Mouse (Mus musculus) limb, embryonic 13.5 days (tissue): ENCODE measurements at regions not wholly inside any gene's neighbourhood (a gene's known extent, or its start where the extent isn't known, plus 50 kb on each side); places are given as distances from the start of the nearest gene placed in this dataset. TPM values are rescaled to one million over a fixed set of nuclear protein-coding genes. Genes with fewer than 3 reads are reported as not detected.

Experiments
- ATAC-seq: fragments of 200-750 bp; cut with Nextera tagmentation; 2 replicates; pipeline ENCODE4 v1.8.0; 2017; ENCODE audit warnings: low read depth, moderate number of reproducible peaks, moderate TSS enrichment; ENCODE audit not compliant: low FRiP score
- H3K27ac ChIP-seq: fragments of 300-500 bp; sonication (generic); 2 replicates; pipeline ENCODE4 v1.5.1; 2015; ENCODE audit warnings: inconsistent platforms, mild to moderate bottlenecking, moderate library complexity
- H3K27me3 ChIP-seq: fragments of 300-500 bp; sonication (generic); 2 replicates; pipeline ENCODE4 v1.6.1; 2015; ENCODE audit warnings: mild to moderate bottlenecking, inconsistent platforms
- H3K36me3 ChIP-seq: fragments of 300-500 bp; sonication (generic); 2 replicates; pipeline ENCODE4 v1.6.1; 2015; ENCODE audit warnings: inconsistent platforms, mild to moderate bottlenecking, moderate library complexity
- H3K4me1 ChIP-seq: fragments of 300-500 bp; sonication (generic); 2 replicates; pipeline ENCODE4 v1.6.1; 2015; ENCODE audit warnings: inconsistent platforms
- H3K4me2 ChIP-seq: fragments of 300-500 bp; sonication (generic); replicated peaks from 2 replicates; pipeline ENCODE4 v1.6.1; 2015; ENCODE audit warnings: inconsistent platforms, mild to moderate bottlenecking, moderate library complexity
- H3K4me3 ChIP-seq: fragments of 300-500 bp; sonication (generic); 2 replicates; pipeline ENCODE4 v1.5.1; 2015; ENCODE audit warnings: moderate library complexity, mild to moderate bottlenecking, inconsistent platforms
- H3K9ac ChIP-seq: fragments of 300-500 bp; sonication (generic); 2 replicates; pipeline ENCODE4 v1.6.1; 2015; ENCODE audit warnings: mild to moderate bottlenecking, inconsistent platforms
- H3K9me3 ChIP-seq: fragments of 300-500 bp; sonication (generic); 2 replicates; pipeline ENCODE4 v1.6.1; 2016; ENCODE audit warnings: inconsistent platforms
- WGBS: fragments of 180-500 bp; shearing (Covaris S2); methylation state at CpG from one replicate; pipeline ENCODE4 v1.1.7; 2015; 5-methylcytosine and 5-hydroxymethylcytosine counted together
- microRNA-seq: library from miRNA; unstranded; fragments of <30 nt; microRNA quantifications from one replicate; pipeline ENCODE4, GENCODE M21; 2016

GRCm38 (mm10) chr8:36031966-36032719 lies 266.6 kb downstream of the Gm19410 start:
- H3K9ac ChIP-seq: no peak overlapping the region
- no peaks in the 10 kb centered on the region for H3K9me3 ChIP-seq
- no peak overlapping the region for H3K4me2 ChIP-seq
- H3K27ac ChIP-seq: no peak overlapping the region
- H3K27me3 ChIP-seq: no peaks in the 10 kb centered on the region
- 77% methylated on average over 10 of the region's 10 CpGs for WGBS
- no peak overlapping the region for H3K4me3 ChIP-seq
- H3K4me1 ChIP-seq: no peaks in the 10 kb centered on the region
- no peaks in the 10 kb centered on the region for H3K36me3 ChIP-seq
- no peak for ATAC-seq

GRCm38 (mm10) chr8:36035339-36035738 lies 269.7 kb downstream of the Gm19410 start:
- no peaks in the 10 kb centered on the region for H3K27me3 ChIP-seq
- no peaks in the 10 kb centered on the region for H3K4me1 ChIP-seq
- H3K27ac ChIP-seq: no peak overlapping the region
- H3K9me3 ChIP-seq: 0 out of 2 replicates have a peak, but pooled peaks cover 5% of the 10 kb centered on the region
- no peak for ATAC-seq
- H3K4me3 ChIP-seq: no peak overlapping the region
- no peaks in the 10 kb centered on the region for H3K36me3 ChIP-seq
- 89% methylated on average over 7 of the region's 7 CpGs for WGBS
- H3K4me2 ChIP-seq: no peak overlapping the region
- no peak overlapping the region for H3K9ac ChIP-seq

DNA sequence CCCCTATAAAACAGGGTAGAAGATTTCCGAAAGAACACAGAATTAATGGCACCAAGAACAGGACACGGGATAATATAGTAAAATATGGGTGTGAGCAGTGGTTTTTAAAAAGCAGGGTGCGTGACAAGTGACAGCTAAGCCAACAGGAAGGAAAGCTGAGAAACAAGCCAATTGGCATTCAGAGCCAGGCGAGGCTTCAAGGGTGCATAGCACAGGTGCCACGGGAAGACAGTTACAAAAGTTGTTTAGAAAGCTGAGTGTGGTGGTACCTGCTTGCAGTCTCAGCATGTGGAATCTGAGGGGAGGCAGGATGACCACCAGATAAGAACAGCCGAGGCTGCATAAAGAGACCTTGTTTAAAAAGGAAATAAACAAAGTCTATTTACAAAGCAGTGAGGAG lies 270.7 kb downstream of the Gm19410 start:
- H3K36me3 ChIP-seq: no peaks in the 10 kb centered on the region
- H3K27me3 ChIP-seq: no peaks in the 10 kb centered on the region
- no peak for ATAC-seq
- 0 out of 2 replicates have a peak, but pooled peaks cover 5% of the 10 kb centered on the region for H3K9me3 ChIP-seq
- 58% methylated on average over 6 of the region's 6 CpGs for WGBS
- no peaks in the 10 kb centered on the region for H3K4me1 ChIP-seq
- H3K4me3 ChIP-seq: no peak overlapping the region
- no peak overlapping the region for H3K9ac ChIP-seq
- no peak overlapping the region for H3K4me2 ChIP-seq
- no peak overlapping the region for H3K27ac ChIP-seq

- H3K27me3 ChIP-seq: no peaks in the 10 kb centered on the region
- 0 out of 2 replicates have a peak, but pooled peaks cover 5% of the 10 kb centered on the region for H3K9me3 ChIP-seq
- no peak overlapping the region for H3K4me2 ChIP-seq
- H3K4me3 ChIP-seq: no peak overlapping the region
- no peaks in the 10 kb centered on the region for H3K36me3 ChIP-seq
- no peak overlapping the region for H3K27ac ChIP-seq
- ATAC-seq: no peak
- WGBS: 67% methylated on average over 6 of the region's 6 CpGs
- no peaks in the 10 kb centered on the region for H3K4me1 ChIP-seq
- no peak overlapping the region for H3K9ac ChIP-seq
Measured at GRCm38 (mm10) chr8:36041222-36041864, 275.8 kb downstream of the Gm19410 start.

- no peaks in the 10 kb centered on the region for H3K27me3 ChIP-seq
- no peak overlapping the region for H3K4me3 ChIP-seq
- no peak overlapping the region for H3K4me2 ChIP-seq
- ATAC-seq: no peak
- H3K36me3 ChIP-seq: no peaks in the 10 kb centered on the region
- H3K27ac ChIP-seq: no peak overlapping the region
- WGBS: 73% methylated on average over 4 of the region's 4 CpGs
- H3K9me3 ChIP-seq: 0 out of 2 replicates have a peak, but pooled peaks cover 5% of the 10 kb centered on the region
- no peak overlapping the region for H3K9ac ChIP-seq
- no peaks in the 10 kb centered on the region for H3K4me1 ChIP-seq
Measured at GRCm38 (mm10) chr8:36042594-36042993, 277.0 kb downstream of the Gm19410 start.

Small RNA genes in the stretch of these regions (microRNA-seq; reads per million reads assigned to microRNA genes)
- gene Gm22030: not detected
